Mouse (Mus musculus): ENCODE measurements at regions not wholly inside any gene's neighbourhood (a gene's known extent, or its start where the extent isn't known, plus 50 kb on each side); places are given as distances from the start of the nearest gene placed in this dataset.

DNA sequence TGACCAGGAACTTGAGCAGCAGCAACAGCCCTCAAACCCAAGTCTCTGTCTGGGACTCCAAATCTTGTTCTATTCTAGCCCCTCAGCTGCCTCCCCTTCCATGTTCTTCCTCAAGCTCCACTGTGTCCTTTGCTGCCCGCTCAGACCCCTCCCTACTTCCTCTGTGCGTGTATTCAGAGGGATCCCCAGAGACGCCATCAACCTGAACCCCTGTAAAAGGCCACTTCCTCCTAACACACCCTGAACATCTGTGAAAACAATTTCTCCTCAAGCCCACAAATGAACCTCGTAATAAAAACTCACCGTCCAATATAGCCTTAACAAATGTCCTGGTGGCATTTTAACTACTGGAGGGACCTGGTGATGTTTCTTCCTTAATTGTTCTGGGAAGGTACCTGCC lies 1536.0 kb upstream of the Gulo start:
- Histone ChIP-seq H3K4me3 (no peak overlapping the region), H3K36me3 (no peaks in the 10 kb centered on the region), H3K27ac (replicated peaks) (no peak overlapping the region), H3K9ac (replicated peaks) (no peak overlapping the region), H3K27me3 (no peaks in the 10 kb centered on the region), H3K4me1 (peaks cover 7% of the 10 kb centered on the region; the same call in 1 of the 2 replicates), H3K4me2 (replicated peaks) (no peak overlapping the region), H3K9me3 (peaks cover 22% of the 10 kb centered on the region)
- WGBS: 79% methylated on average over 5 of the region's 5 CpGs
- no peak for ATAC-seq (ENCODE audit: low FRiP score, low read depth)

DNA sequence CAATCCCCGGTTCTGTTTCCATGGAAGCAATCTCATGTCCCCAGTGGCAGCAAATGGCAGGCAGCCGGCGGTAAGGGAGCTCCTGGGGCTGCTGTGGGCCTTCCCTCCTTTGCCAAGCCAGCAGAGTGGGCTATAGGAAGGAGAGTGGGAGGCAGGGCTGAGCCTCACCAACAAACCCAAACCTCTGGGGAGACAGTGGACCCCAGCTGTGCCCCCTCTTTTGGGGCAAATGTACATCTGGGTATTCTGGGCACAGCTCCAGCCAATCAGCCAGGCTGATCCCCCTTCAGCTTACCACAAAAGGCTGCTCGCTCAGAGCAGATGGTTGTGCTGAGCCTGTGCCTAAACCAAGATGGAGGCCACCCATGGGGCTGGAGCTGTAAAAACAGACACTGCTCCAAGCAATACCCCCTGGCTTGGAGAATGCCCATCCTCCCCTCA lies 1532.3 kb upstream of the Gulo start:
- H3K4me1 ChIP-seq: peaks cover 19% of the 10 kb centered on the region
- H3K9ac ChIP-seq (replicated peaks): no peak overlapping the region
- H3K4me2 ChIP-seq (replicated peaks): no peak overlapping the region
- 21% methylated on average over 4 of the region's 4 CpGs for WGBS
- no peaks in the 10 kb centered on the region for H3K27me3 ChIP-seq
- H3K9me3 ChIP-seq: peaks cover 13% of the 10 kb centered on the region; the same call in 1 of the 2 replicates
- ATAC-seq (ENCODE audit: low FRiP score, low read depth): peak; percentile 86
- H3K4me3 ChIP-seq: no peak overlapping the region
- H3K36me3 ChIP-seq: no peaks in the 10 kb centered on the region
- peak overlapping the region; percentile 69 for H3K27ac ChIP-seq (replicated peaks)

DNA sequence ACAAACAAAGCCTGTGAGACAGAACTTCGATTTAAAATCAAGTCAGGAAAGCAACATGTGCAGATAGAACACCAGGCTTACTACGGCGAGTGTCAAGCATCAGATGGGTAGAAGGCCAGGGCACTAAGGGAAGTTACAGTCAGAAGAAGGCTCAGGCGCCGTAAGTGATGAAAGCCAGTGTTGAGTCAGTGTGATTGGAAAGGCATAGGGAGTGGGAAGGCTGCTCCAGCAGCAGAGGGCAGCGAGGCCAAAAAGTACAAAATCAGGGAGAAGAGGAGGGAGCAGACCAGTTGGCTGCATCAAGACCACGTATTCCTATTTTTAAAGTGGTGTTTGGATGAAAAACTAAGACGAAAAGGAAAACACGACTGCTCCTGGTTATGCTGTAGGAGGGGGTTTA lies 1529.7 kb upstream of the Gulo start:
- Histone ChIP-seq H3K9ac (replicated peaks) (no peak overlapping the region), H3K27ac (replicated peaks) (no peak overlapping the region), H3K4me1 (peaks cover 19% of the 10 kb centered on the region), H3K4me2 (replicated peaks) (no peak overlapping the region), H3K9me3 (peaks cover 8% of the 10 kb centered on the region; the same call in 1 of the 2 replicates), H3K27me3 (no peaks in the 10 kb centered on the region), H3K36me3 (no peaks in the 10 kb centered on the region), H3K4me3 (no peak overlapping the region)
- WGBS: 78% methylated on average over 9 of the region's 9 CpGs
- no peak for ATAC-seq (ENCODE audit: low FRiP score, low read depth)

DNA sequence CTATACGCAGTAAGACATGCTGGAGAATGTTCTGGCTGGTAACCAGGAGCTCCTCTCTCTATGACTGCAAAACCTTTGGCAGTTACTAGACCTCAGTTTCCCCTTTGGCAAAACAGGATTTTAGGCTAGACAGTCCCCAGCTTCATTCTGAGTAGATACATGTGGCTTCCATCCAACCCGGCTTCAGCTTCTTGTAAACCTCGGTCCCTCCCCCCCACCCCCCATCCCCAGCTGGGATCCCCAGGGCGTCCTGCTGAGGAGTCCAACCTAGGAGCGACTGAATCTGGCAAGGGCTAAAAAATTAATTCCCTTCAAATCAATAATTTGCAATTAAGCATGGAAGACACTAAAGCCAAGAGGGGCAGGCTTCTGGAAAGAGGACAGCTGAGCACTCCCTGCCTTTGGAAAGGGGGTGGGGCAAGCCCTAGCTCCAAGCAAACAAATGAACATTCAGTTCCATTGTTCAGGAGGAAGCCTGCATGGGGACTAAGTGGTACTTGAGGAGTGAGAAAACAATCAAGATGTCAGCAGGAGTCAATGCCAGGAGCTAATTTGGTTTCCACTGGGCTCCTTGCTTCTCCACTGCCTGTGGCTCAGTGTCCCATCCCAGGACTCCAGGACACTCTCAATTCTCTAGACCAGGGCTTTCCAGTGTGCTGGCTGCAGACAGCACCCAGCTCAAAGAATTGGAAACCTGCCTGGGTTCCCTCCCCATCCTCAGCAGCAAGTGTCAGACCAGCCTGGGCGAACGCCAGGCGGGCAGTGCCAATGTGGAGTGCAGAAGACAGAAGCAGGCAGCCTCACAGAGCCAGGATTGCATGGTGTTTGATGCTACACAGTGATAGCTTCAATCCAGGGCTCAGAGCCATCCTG lies 1528.0 kb upstream of the Gulo start:
- no peaks in the 10 kb centered on the region for H3K27me3 ChIP-seq
- H3K4me1 ChIP-seq: peaks cover 19% of the 10 kb centered on the region
- H3K4me2 ChIP-seq (replicated peaks): no peak overlapping the region
- no peaks in the 10 kb centered on the region for H3K36me3 ChIP-seq
- ATAC-seq (ENCODE audit: low FRiP score, low read depth): peak; percentile 57
- no peaks in the 10 kb centered on the region for H3K9me3 ChIP-seq
- peak overlapping the region; percentile 71 for H3K27ac ChIP-seq (replicated peaks)
- WGBS: 27% methylated on average over 8 of the region's 8 CpGs
- H3K9ac ChIP-seq (replicated peaks): no peak overlapping the region; the same call in 1 of the 2 replicates
- no peak overlapping the region for H3K4me3 ChIP-seq

DNA sequence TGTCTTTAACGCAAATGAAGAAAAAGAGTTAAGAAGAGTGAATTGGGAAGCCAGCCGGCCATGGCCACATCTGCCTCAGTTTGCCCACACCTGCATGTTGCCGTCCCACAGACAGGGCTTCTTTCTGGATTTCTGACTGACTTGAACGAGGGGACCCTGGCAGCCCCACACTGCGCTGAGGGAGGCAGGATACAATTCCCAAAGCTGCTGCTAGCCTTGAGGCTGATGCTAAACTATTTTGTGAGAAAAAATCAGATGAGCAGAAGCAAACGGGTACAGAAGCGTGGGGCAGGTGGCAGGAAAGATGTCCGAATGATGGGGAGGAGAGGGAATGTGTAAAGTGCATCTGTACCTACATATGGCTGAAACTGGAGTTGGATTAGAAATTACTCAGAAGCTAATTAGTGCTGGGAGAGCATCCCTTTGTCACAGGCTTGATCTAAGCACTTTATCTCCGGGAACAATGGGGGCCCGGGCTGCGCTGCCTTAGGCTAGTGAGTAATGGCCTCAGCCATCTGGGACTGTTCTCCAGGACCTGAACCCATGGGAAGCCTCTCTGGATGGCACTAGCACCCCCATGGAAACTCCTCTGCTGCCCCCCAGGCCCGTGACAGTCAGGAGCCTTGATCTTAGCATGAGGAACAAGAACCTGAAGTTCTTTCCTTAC lies 1497.9 kb upstream of the Gulo start:
- no peak overlapping the region for H3K9ac ChIP-seq (replicated peaks)
- no peak overlapping the region for H3K4me2 ChIP-seq (replicated peaks)
- H3K9me3 ChIP-seq: no peaks in the 10 kb centered on the region
- H3K27ac ChIP-seq (replicated peaks): no peak overlapping the region
- H3K4me1 ChIP-seq: no peaks in the 10 kb centered on the region
- no peak for ATAC-seq (ENCODE audit: low FRiP score, low read depth)
- H3K4me3 ChIP-seq: no peak overlapping the region
- no peaks in the 10 kb centered on the region for H3K36me3 ChIP-seq
- WGBS: 60% methylated on average over 12 of the region's 12 CpGs
- H3K27me3 ChIP-seq: no peaks in the 10 kb centered on the region

DNA sequence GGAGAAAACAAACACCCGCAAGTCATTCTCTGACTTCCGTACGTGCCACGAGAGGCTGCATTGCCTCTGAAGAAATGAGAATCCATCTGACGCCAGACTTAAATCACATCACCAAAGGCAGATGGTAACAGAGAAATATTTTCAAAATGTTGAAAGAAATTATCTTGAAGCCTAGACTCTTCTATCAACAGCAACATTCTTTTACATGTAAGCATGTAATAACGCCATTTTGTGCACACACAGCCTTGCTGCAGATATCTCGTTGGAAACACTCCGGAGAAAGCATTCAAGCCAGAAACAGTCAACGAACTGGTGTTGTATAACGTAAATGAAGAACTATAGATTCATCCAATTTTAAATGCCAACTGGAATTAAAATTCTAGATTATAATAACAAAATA lies 1483.1 kb upstream of the Gulo start:
- Histone ChIP-seq H3K27me3 (no peaks in the 10 kb centered on the region), H3K4me2 (replicated peaks) (no peak overlapping the region), H3K9ac (replicated peaks) (no peak overlapping the region), H3K27ac (replicated peaks) (no peak overlapping the region), H3K9me3 (peaks cover 7% of the 10 kb centered on the region; the same call in 1 of the 2 replicates), H3K36me3 (no peaks in the 10 kb centered on the region), H3K4me1 (peaks cover 5% of the 10 kb centered on the region), H3K4me3 (no peak overlapping the region)
- 92% methylated on average over 10 of the region's 10 CpGs for WGBS
- no peak for ATAC-seq (ENCODE audit: low FRiP score, low read depth)

DNA sequence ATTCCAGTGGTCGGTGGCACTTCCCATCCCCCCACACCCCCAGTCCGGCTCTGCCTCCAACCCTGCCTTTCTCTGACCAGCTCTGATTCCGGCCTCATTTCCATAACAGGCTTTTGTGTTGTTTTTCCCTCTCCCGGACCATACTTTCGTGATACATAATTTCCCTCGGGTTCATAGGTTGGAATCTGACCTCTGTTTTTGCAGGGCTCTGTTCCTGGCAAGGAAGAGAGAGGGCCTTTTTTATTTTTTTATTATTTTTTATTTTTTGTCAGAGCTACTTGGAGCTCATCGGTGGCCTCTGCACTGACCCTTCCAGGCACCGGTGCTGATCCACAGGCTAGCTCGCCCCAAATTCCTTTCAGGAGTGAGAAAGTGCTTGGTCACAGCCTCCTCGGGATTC lies 1477.7 kb upstream of the Gulo start:
- H3K4me2 ChIP-seq (replicated peaks): no peak overlapping the region
- H3K9ac ChIP-seq (replicated peaks): no peak overlapping the region
- H3K27ac ChIP-seq (replicated peaks): no peak overlapping the region
- H3K9me3 ChIP-seq: no peaks in the 10 kb centered on the region
- no peak for ATAC-seq (ENCODE audit: low FRiP score, low read depth)
- peaks cover 13% of the 10 kb centered on the region for H3K4me1 ChIP-seq
- H3K36me3 ChIP-seq: no peaks in the 10 kb centered on the region
- 10% methylated on average over 10 of the region's 10 CpGs for WGBS
- no peaks in the 10 kb centered on the region for H3K27me3 ChIP-seq
- H3K4me3 ChIP-seq: no peak overlapping the region

DNA sequence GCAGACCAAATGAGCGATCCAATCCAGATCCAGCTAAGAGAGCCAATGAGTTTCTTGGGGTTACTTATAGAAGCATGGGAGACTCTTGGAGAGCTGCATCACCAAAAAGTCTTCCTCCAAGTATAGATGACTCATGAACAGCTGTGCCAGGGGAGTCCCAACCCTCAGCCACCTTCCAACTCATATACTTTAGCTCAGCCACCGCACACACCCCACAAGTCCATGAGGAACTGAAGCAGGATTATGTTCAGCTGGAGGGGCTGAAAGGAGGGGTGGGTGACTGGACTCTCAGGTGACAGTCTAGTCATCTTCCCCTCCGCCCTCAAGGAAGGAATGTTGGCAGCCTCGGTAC lies 1476.4 kb upstream of the Gulo start:
- no peak for ATAC-seq (ENCODE audit: low FRiP score, low read depth)
- H3K4me3 ChIP-seq: no peak overlapping the region
- 83% methylated on average over 4 of the region's 4 CpGs for WGBS

DNA sequence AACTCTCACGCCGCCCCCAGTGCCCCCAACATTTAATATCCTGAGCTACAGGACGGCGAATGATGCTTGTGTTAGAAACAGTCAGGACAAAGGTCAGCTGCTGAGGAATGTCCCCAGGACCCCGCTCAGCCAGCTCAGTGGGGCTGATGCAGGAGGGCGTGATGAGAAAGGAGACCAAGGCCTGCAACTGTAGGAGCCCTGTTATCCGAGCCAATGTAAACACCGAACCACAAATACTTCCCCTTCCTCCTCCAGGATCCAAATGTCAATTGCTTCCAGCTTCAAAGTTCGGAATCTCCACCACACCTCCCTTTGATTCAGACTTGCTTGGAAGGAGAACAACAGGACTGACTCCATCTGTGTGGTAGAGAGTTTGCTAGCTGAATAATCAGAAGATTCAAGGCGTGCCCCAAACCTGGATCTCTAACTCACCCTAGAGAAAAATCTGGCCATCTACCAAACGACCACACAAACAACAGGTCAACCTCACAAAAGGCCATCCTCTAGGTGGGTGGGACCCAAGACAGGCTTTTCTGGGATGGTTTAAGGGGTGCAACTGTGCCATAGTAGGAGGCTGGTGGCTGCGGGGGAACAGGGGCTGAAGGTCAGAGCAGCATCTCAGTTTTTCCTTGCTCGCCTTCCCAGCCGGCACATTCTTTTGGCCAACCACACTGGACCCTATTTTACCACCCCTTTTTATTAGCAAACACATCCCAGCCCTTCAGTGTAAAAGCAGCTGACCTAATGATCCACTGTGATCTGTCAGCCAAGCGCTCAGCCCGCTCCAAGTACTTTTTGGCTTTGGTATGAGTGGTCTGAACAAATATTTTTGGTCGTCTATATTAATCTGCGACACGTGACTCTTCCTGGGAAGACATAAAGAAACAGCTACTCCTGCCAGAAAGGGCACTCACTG lies 1475.8 kb upstream of the Gulo start:
- no peaks in the 10 kb centered on the region for H3K36me3 ChIP-seq
- no peak overlapping the region for H3K27ac ChIP-seq (replicated peaks)
- H3K4me1 ChIP-seq: peaks cover 13% of the 10 kb centered on the region
- H3K4me2 ChIP-seq (replicated peaks): no peak overlapping the region
- H3K27me3 ChIP-seq: no peaks in the 10 kb centered on the region
- no peaks in the 10 kb centered on the region for H3K9me3 ChIP-seq
- ATAC-seq (ENCODE audit: low FRiP score, low read depth): no peak
- no peak overlapping the region for H3K9ac ChIP-seq (replicated peaks)
- WGBS: 59% methylated on average over 19 of the region's 19 CpGs
- no peak overlapping the region for H3K4me3 ChIP-seq

More for the DNA sequence above, 1476.4 kb upstream of the Gulo start:
- no peak overlapping the region for H3K4me2 ChIP-seq (replicated peaks)
- peaks cover 13% of the 10 kb centered on the region for H3K4me1 ChIP-seq
- no peak overlapping the region for H3K9ac ChIP-seq (replicated peaks)
- no peak overlapping the region for H3K27ac ChIP-seq (replicated peaks)
- no peaks in the 10 kb centered on the region for H3K36me3 ChIP-seq
- no peaks in the 10 kb centered on the region for H3K27me3 ChIP-seq
- no peaks in the 10 kb centered on the region for H3K9me3 ChIP-seq
